Mouse (Mus musculus): ENCODE data around the gene Mmp13. TPM values are rescaled to one million over a fixed set of nuclear protein-coding genes. Genes with fewer than 3 reads are reported as not detected.

The Mmp13 gene
- polyA plus RNA-seq, 1 experiment from 2014 or later = not detected

DNA sequence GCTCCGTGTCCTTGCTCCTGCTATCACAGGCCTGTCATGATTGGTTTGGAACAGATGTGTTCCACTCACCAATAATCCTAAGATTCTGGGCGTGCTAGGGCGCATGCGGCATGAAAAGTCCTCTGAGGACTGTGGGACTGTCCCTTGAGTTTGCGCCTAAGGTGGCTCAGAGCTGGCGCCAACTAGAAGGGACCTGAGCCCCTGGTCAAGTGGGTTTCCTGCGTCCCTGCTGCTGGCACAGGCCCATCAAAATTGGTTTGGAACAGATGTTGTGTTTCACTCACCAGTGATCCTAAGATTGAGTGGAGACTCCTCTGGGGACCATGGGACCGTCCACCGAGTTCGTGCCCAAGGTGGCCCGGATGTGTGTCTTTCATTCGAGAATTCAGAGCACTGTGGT is 17.6 kb downstream of the Mmp13 start:
- WGBS = 96% methylated on average over 12 of the region's 12 CpGs
- no peak overlapping the region for H3K4me2 ChIP-seq (ENCODE audit: low read length)
- no peak overlapping the region for H3K9ac ChIP-seq (replicated peaks; ENCODE audit: low read depth, low read length)
- no peaks in the 10 kb centered on the region for H3K36me3 ChIP-seq (ENCODE audit: control insufficient read depth, insufficient read depth)
- H3K27me3 ChIP-seq (replicated peaks; ENCODE audit: control insufficient read depth, insufficient read depth, low read length) = no peaks in the 10 kb centered on the region
- no peak overlapping the region for H3K27ac ChIP-seq (ENCODE audit: low read length)
- no peak overlapping the region for H3K4me3 ChIP-seq (replicated peaks; ENCODE audit: low read length)
- H3K4me1 ChIP-seq (replicated peaks; ENCODE audit: control insufficient read depth, insufficient read depth, low read length) = no peaks in the 10 kb centered on the region
- H3K9me3 ChIP-seq (ENCODE audit: control insufficient read depth, low read length) = no peaks in the 10 kb centered on the region
- no peak for ATAC-seq

- H3K27me3 ChIP-seq (replicated peaks; ENCODE audit: control insufficient read depth, insufficient read depth, low read length) = no peaks in the 10 kb centered on the region
- H3K27ac ChIP-seq (ENCODE audit: low read length) = no peak overlapping the region
- no peak overlapping the region for H3K4me2 ChIP-seq (ENCODE audit: low read length)
- ATAC-seq = no peak
- H3K9ac ChIP-seq (replicated peaks; ENCODE audit: low read depth, low read length) = no peak overlapping the region
- H3K36me3 ChIP-seq (ENCODE audit: control insufficient read depth, insufficient read depth) = no peaks in the 10 kb centered on the region
- 24% methylated on average over 1 of the region's 1 CpGs for WGBS
- no peaks in the 10 kb centered on the region for H3K4me1 ChIP-seq (replicated peaks; ENCODE audit: control insufficient read depth, insufficient read depth, low read length)
- no peaks in the 10 kb centered on the region for H3K9me3 ChIP-seq (ENCODE audit: control insufficient read depth, low read length)
- no peak overlapping the region for H3K4me3 ChIP-seq (replicated peaks; ENCODE audit: low read length)
Measured at GRCm38 (mm10) chr9:7292132-7292531, 19.8 kb downstream of the Mmp13 start.

DNA sequence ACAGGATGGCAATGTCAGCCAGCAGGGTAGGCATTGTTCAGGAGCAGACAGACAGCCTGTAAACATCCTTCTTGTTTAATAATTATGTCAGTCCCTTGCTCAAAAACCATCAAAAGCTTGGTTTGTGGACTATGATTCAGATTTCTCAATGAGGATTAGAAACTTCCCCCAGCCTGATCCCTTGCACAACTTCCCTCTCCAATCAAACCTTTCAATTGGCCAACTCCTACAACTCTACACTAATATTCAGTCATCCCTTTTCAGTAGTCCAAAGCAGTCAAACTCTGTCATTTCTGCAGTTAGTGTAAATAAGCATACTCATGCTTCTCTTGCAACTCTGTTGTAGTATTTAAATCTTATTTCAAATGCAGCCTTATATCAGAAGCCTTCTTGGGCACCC is 59.5 kb downstream of the Mmp13 start:
- no peaks in the 10 kb centered on the region for H3K4me1 ChIP-seq (replicated peaks; ENCODE audit: control insufficient read depth, insufficient read depth, low read length)
- no peaks in the 10 kb centered on the region for H3K36me3 ChIP-seq (ENCODE audit: control insufficient read depth, insufficient read depth)
- ATAC-seq = no peak
- H3K4me2 ChIP-seq (ENCODE audit: low read length) = no peak overlapping the region
- H3K27ac ChIP-seq (ENCODE audit: low read length) = no peak overlapping the region
- H3K4me3 ChIP-seq (replicated peaks; ENCODE audit: low read length) = no peak overlapping the region
- H3K9me3 ChIP-seq (ENCODE audit: control insufficient read depth, low read length) = no peaks in the 10 kb centered on the region
- H3K27me3 ChIP-seq (replicated peaks; ENCODE audit: control insufficient read depth, insufficient read depth, low read length) = no peaks in the 10 kb centered on the region
- H3K9ac ChIP-seq (replicated peaks; ENCODE audit: low read depth, low read length) = no peak overlapping the region

Other genes starting within 250 kb of the Mmp13 start
- gene Dync2h1, start 88.1 kb upstream of the Mmp13 start, polyA plus RNA-seq (2015; fragmentation: Nextera tagmentation; extraction: Ambion mirVana) = 23.1 and 23.3 TPM in 2 replicates
- 120 and 133 TPM in 2 replicates for gene Dcun1d5, start 88.0 kb upstream of the Mmp13 start, polyA plus RNA-seq (2015; fragmentation: Nextera tagmentation; extraction: Ambion mirVana)
- not detected in 2 replicates for gene Mmp12, start 71.9 kb downstream of the Mmp13 start, polyA plus RNA-seq (2015; fragmentation: Nextera tagmentation; extraction: Ambion mirVana)
- gene Mmp1b, start 115.5 kb downstream of the Mmp13 start, polyA plus RNA-seq (2015; fragmentation: Nextera tagmentation; extraction: Ambion mirVana) = not detected in 2 replicates
- not detected in 2 replicates for gene Mmp3, start 173.3 kb downstream of the Mmp13 start, polyA plus RNA-seq (2015; fragmentation: Nextera tagmentation; extraction: Ambion mirVana)
- gene Mmp10, start 229.8 kb downstream of the Mmp13 start, polyA plus RNA-seq (2015; fragmentation: Nextera tagmentation; extraction: Ambion mirVana) = not detected in 2 replicates

All from forebrain, embryonic 16.5 days (tissue).